Mouse (Mus musculus): Measurements from ENCODE around the gene Sulf2.

Sulf2 gene

DNA sequence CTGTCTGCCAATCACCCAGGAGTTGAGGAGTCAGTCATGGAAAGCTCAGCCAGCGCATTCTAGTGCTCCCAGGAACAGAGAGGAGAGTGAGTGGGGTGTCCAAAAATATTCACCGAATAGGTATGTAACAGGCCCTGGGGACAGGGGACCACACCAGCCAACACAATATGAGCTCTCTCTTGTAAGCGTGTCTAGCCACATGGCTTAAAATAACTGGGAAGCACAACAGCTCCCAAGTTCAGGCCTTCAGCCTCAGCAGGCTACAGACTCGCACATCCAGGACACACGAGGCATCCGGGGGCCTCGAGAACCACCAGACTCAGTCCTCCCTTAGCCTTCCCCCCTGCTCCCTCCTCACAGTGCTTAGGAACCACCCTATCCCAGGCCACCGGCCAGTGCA lies 6.0 kb downstream of the Sulf2 start:
- DNase-seq (ENCODE audit: low spot score), result no peak

DNA sequence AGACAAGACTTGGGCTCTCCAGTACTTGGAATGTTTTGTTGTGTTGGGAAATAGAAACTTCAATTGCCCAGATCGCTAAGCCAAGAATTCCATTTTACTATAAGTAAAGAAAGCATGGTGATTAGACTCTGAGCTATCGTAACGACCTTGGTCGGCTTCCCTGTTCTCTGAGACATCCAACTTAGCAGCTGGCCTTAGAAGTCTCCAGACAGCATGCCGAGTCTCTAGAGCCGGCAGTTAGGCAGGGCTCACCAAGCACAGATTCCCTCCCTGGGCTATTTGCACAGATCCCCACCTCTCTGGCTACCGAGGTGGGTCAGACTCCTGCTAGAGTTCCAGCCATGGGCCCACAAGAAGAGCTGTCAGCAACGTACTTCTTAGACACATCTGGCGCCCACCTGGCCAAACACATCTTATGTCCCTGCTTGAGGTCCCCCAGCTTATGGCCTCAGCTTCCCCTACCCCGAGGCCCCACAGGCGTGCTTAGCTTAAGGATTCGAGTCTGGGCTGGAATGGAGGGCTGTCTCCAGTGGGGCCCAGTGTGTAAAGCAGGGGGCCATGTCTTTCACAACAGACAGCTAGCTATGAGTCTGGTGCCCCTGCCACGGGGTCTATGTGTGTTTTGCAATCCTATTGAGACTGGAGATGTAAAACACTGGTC lies 6.7 kb downstream of the Sulf2 start:
- DNase-seq (ENCODE audit: low spot score), result no peak

GRCm38 (mm10) chr2:166147930-166148651 lies 7.4 kb downstream of the Sulf2 start:
- DNase-seq (ENCODE audit: low spot score), result no peak

- DNase-seq (ENCODE audit: low spot score), result no peak
Measured at GRCm38 (mm10) chr2:166146446-166146845, 9.0 kb downstream of the Sulf2 start.

DNA sequence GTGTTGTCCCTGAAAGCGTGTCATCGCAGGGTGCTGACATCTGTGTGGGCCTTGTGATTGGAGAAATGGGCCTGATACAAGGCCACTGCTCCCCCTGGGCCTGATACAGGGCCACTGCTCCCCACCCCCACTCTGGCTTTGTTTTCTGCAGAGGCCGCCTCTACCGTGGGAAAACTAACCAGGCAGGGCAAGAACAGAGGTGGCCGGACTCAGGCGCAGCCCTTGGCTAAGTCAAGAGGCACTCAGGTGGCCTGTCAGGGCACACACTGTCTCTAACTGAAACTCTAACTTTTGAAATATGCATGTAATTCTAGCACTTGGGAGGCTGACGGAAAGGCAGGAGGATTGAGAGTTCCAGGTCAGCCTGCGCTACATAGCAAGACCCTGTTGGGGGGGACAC lies 10.4 kb downstream of the Sulf2 start:
- DNase-seq (ENCODE audit: low spot score), result no peak

GRCm38 (mm10) chr2:166143871-166144270 lies 11.6 kb downstream of the Sulf2 start:
- no peak for DNase-seq (ENCODE audit: low spot score)

- no peak for DNase-seq (ENCODE audit: low spot score)
Measured at GRCm38 (mm10) chr2:166142561-166143112, 12.8 kb downstream of the Sulf2 start.

DNA sequence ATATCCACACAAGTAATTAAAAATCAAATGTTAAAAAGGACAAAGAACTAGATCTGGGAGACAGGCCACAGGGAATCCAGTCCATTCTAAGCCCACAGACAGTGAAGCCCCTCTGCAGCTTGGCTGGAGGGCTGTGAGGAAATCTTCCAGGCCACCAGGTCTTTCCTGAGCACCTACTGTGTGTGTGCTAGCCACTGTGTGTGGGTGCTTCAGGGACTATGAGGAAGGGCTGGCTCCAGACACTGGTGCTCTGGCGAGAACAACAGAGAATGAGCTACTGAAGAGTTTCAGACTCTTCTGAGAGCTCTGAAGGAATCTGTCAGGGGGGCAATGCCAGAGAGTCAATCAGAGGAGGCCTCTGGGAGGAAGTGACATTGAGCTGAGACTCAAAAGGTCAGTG lies 13.6 kb downstream of the Sulf2 start:
- no peak for DNase-seq (ENCODE audit: low spot score)

DNA sequence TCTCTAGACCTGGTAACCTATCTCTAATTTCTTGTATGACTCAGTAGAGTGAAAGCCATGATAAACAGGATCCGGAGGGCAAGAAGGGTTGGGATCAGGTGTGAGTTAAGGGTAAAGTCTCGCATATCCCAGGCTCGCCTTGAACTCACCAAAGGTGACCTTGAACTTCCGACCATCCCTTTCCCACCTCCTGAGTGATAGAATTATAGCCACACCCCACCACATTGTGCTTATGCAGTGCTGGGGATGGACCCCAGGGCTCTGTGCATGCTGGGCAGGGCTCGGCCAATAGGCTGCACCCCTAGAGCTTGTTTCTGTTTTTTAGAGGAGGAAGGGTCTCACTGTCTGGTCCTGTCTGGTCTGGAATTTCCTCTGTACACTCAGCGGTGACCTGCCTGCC lies 14.4 kb downstream of the Sulf2 start:
- no peak for DNase-seq (ENCODE audit: low spot score)

- no peak for DNase-seq (ENCODE audit: low spot score)
Measured at GRCm38 (mm10) chr2:166140427-166140826, 15.0 kb downstream of the Sulf2 start.

- DNase-seq (ENCODE audit: low spot score), result no peak
Measured at GRCm38 (mm10) chr2:166138308-166138707, 17.2 kb downstream of the Sulf2 start.

DNA sequence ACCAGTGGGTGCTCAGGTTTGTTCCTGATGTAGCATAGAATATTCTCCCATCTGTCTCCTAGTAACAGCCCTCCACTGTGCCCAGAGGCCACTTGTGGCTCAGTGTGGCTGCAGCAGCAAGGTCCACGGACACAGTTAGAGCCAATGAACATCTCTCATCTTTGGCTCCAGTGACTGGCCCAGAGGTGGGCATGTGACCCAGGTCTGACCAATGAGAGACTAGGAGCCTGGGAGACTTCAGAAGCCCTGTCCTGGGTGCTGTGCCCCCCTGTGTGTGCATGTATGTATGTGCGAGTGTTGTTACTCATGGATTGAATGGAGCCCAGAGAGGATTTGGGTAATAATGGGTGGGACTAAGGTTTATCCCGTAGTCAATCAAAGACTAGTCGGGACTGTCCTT lies 18.0 kb downstream of the Sulf2 start:
- no peak for DNase-seq (ENCODE audit: low spot score)

- DNase-seq (ENCODE audit: low spot score), result no peak
Measured at GRCm38 (mm10) chr2:166135711-166136485, 19.6 kb downstream of the Sulf2 start.

DNA sequence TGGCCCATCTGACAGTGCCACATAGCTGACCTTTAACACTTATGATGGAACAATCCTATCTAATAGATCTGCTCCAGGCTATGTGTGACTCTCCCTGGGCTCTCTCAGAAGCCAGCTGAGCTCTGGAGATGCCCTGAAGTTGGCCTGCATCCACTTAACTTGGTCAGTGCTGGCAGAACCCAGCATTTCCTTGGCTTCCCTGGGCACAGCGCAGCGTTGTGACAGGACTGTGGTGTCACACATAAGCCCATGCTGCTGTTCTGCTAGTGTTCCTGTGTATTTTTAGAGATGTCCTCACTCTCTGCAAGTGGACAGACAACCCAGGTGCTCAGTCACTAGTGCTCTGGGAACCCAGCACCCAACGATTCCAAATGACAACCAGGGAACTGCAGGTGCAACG lies 26.7 kb downstream of the Sulf2 start:
- no peak for DNase-seq (ENCODE audit: low spot score)

DNA sequence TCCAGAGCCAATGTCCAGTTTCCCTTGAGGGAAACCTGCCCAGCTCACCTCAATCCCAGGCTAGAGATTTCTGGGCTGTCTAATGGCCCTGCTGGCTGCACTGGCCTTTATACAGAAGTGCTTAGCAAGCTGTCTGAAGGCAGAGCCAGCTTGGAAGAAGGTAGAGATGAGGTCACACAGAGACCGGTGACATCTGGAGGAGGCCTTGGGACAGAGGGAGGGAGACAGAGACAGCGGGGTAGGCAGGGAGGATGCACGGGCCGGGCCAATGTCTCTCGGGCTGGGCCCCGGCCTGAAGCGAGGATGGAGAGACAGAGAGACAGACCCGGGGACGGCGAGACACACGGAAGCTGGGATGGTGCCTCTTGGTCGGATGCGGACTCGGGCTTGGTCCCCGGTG lies 27.4 kb downstream of the Sulf2 start:
- DNase-seq (ENCODE audit: low spot score), result no peak

DNA sequence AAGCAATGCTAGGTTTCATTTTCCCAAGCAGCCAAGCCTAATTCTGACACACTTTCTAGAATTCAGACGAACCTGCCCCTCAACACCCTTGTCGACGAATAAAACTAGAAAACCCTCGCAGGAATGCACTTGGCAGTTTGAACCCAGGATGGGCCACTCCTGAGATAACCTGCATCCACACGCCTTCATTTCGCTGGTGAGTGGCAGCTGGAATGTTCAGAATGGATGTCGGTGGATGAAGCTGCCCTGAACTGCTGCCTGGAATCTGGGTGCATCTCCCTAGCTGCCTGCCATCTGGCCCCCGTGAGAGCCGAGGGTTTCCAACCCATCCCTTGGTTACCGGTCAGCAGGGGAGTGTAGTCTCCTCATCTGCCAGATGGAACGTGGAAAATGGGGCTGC lies 29.1 kb downstream of the Sulf2 start:
- DNase-seq (ENCODE audit: low spot score), result no peak

GRCm38 (mm10) chr2:166125492-166126252 lies 29.8 kb downstream of the Sulf2 start:
- no peak for DNase-seq (ENCODE audit: low spot score)

- DNase-seq (ENCODE audit: low spot score), result no peak
Measured at GRCm38 (mm10) chr2:166125033-166125432, 30.4 kb downstream of the Sulf2 start.

- no peak for DNase-seq (ENCODE audit: low spot score)
Measured at GRCm38 (mm10) chr2:166122781-166123180, 32.7 kb downstream of the Sulf2 start.

GRCm38 (mm10) chr2:166121681-166122355 lies 33.6 kb downstream of the Sulf2 start:
- DNase-seq (ENCODE audit: low spot score), result no peak

- DNase-seq (ENCODE audit: low spot score), result no peak
Measured at GRCm38 (mm10) chr2:166119992-166120391, 35.5 kb downstream of the Sulf2 start.
